Mouse (Mus musculus): Measurements from ENCODE around the gene Nipal4.
A peak's percentile ranks its signal among the peaks of the same experiment; 100 is the strongest.
"Not testable (repeated sequence)": the region's sequence is repeated elsewhere in the genome, so short reads cannot be mapped to it uniquely, and the experiment has no call there.

Nipal4 gene

DNA sequence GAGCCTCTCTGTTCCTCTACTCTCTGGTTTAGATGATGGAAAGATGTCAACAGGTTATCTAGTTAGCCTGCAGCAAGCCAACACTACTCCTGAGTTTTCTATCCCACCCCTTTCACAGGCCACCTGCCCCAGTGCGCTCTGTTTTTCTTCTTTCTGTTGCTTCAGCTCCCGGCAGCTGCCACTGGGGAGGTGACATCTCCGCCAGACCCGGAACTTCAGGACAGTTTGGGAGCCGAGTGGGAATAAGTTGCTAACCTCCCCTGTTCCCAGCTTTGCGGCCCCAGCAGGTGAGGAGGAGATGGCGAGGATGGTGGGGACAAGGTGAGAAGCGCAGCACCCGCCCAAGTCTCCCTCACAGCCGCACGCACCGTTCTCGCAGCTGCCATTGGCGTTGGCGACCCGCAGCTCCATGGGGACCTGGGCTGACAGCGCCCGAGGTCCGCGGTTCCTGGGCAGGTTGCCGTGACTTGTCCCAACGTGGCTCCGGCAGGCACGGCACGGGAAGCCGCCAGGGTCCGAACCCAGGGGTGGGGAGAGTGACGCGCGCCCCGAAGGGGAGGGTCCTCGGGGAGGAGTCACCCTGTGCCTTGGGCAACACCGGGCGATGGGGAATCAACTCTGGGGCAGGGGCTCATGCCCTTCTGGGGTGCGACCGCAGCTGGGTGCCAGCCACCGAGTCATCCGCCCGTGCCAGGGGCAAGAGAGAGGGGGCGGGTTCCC lies at the start of gene Nipal4:
Gene Nipal4 (minus strand): TSS at position 643 of the 720 bp plus-strand sequence.
- peak; percentile 29 to 35 for DNase-seq

DNA sequence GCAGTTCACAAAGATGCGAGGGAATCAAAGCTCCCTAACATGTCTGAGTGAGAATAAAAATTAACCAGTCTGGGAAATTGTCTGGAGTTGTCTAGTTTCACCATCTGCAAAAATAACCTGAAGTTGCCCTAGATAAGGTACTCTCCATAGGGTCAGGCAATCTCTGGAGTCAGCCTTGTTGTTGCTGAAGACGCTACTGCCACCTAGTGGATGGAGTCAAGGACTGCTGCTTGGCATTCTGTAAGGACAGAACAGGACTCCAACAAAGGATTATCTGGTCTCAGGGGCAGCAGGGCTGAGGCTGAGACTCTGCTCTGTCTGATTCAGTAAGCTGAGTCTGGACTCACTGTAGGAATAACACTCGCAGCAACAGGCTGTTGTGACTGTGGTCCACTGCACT lies 49.0 kb upstream of the Nipal4 start:
- DNase-seq: peak; percentile 79 to 87

DNA sequence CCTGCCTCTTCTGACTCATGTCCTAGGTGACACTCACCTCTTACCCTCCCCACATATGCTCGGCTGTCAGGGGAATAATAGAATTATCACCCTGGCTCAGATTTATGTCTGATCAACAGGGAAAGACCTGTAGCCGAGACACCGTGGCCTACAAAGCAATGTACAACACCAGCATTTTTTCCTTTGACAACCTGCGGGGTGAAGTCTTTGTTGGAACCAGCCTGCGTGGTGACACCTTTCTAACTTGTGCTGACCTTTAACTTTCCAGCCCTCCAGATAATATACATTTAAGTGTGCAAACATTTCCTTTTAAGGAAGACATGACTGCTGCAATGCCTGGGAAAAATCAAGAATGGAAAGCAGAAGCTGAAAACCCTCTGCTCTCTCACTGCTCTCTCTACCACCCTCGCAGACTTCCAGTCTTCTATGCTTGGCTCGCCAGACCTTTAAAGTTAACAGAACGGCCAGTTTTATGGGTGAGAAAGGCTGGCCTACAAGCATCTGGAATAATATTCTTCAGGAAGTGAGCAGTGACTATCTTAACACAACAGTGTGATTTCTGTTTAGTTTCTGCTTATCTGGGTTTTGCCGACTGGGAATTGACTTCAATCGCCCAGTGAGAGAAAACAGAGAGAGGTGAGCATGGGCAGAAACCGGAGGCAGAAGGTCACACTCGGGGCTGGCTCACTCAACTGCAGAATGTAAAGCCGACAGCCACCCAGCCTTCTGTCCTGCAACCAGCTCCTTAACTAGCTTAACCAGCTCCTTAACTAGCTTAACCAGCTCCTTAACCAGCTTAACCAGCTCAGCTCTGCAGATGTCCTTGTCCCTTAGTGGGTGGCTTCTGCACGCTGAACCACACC lies 48.3 kb upstream of the Nipal4 start:
- DNase-seq: no peak

DNA sequence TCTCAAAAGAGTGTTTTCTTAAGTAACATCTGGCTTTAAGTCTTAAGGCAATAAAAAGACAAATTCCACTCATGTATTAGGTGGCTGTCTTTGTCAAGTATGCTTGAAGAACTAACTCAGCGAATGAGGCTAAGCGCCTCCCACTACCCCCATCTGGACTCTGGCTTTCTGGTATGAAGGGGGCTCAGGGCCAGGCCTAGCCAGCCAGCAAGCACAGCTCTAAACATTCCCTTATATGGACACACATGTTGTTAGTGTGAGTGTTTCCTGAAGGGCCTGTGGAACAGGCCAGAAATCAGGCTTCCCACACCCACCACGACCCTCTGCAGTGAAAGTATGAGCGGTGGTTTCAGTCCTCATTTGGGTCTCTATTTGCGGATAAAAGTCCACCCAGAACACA lies 47.5 kb upstream of the Nipal4 start:
- no peak for DNase-seq

DNA sequence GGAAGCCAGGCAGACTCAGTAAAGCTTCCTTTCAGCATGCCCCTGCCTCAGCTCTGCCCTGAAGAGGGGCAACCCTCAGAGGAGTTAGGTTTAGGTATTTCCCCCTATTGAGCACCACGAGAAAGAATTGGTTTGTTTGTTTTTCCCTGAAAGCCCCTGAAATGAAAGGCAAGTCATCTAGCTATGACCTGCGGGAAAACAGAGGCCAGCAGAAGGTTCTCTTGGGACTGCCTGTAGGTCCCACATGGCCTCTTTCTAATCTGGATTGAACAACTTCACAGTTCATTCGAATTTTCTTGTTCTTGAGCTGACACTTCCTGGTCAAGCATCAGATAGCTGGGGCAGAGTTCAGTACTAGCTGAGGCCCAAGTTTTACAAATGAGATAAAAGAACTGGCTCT lies 45.5 kb upstream of the Nipal4 start:
- DNase-seq: no peak

DNA sequence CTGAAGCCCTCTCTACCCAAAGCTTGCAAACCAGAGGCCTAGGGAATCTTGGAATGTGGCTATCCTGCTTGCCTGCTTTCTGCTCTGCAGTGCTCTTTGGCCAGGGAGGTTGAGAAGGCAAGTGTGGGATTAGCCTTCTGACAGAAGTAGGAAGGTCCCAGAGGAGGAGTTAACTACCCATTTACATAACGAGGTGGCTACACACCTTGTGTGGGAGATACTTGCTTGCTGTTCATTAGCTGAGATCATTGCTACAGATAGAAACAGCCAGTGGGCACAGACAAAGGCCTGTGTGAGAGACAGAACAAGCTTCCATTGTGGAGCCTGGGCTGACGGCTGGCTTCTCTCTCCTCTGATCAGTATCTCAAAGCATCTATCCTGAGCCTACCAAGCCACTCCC lies 43.6 kb upstream of the Nipal4 start:
- DNase-seq: no peak

DNA sequence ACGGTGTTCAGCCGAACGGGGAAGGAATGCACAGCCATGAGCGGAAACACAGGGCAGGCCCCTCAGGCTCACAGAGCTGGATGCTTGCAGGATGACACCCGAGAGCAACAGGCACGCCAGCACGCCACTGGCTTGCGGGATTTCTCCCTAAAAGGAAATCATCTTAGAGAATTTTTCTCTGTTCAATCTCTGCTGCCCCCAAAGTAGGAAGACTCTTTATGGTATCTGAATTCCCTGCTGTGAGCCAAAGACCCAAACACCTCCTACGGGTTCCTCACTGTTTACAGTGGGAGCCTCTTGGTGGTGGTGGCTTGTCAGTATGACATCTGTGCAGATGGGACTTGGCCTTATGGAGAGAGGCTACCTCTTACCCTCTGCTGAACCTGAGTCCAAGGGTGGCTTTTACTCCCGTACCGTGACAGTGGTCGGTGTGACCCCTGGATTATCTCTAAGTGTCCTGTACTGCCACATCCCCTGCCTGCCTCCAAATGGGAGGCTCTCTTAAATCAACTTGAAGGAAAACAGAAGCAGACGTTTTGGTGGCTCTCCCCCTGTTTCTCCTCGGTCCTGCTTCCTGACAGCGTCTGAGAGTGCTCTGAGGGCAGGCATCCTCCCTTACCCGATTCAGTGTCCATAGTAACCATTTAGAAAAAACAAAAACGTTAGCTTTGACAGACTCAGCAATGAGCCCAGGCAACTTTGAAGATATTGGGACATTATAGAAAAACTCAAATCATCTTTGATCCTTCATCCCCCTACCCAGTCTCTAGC lies 39.5 kb upstream of the Nipal4 start:
- no peak for DNase-seq

DNA sequence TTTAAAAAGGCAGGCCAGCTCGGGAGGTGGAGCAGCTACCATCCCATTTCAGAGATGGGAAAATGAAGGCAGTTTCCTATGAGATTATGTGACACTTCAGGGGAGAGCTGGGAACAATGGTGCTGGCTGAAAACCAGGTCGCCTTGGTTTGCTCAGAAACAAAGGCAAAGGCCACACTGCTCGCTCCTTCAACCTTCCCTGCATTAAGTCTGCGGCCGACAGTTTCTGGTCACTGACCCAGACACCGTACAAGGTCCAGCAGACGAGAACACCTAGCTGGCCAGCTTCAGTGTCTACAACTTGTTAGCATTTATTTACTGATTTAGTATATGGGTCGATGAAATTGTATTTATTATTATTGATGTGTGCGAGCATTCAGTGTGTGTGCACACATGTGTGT lies 38.5 kb upstream of the Nipal4 start:
- no peak for DNase-seq

DNA sequence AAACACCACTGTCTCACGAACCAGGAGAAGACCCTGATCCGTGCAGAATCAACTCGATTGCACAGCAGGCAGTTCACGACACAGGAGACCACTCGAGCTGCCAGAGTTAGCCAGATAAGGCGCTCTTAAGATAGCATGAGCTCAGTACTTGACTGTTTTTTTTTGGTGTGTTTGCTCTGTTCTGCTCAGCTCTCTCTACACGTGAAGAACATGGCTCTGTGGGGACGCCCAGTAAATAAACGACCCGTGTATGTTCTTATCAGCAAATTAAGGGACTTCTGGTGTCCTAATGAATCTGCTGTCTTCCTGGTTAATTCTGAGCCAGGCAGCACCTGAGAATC lies 36.2 kb upstream of the Nipal4 start:
- no peak for DNase-seq

DNA sequence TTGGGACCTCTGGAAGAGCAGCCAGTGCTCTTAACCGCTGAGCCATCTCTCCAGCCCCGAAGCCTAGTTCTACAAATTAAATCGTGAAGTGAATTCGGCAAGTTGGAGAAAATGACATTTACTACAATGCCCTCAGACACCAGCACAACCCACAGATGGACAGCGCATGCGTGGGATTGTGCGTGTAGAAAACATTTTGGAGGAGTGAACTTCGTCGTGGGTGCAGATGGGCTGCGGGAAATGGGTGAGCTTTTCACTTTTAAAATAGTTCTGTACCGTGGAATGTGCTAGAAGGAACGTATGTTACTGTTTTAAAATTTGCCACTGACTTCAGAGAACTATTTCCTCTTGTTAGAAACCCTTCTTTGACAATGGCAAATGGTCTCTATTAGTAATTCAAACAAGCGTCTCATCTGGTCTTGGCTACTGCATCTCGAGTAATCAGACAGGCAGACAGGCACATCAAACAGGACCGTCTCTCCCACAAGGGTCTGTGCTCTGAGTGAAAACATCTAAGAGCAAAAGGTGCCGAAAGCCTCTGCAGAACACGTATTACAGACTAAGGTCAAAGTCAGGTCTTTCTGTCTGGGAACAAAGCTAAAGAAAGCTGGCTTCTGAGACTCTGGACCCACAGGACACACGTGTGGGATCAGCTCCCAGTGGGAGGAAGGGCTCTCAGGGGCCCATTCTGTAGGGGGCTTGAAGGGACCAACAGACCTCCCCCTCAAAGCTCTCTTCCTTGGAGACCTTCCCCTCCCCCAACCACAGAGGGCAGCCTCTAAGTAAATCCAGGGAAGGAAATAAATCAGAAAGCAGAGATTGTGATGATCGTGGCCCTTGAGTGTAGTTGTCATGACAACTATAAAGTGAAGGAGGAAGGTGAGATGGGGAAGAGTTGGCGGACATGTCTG lies 35.6 kb upstream of the Nipal4 start:
- no peak for DNase-seq

DNA sequence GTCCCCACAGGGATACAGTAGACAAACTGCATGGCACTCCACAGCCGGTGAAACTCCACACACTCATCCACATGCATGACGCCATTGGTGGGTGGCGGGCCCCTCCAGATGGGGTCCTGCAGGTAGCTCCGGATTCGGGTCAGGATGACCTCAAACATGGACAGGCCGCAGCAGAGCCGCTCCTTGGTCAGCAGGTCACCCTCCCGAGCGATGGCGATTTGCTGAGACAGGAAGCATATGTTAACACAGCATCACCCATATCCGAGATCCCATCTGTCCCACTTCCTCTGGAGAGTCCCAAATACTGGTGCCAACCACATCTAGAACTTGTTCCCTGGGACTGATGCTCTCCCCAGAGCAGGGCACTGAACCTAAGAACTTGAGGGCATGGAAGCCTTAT lies 34.4 kb upstream of the Nipal4 start:
- DNase-seq: peak; percentile 17 to 20

DNA sequence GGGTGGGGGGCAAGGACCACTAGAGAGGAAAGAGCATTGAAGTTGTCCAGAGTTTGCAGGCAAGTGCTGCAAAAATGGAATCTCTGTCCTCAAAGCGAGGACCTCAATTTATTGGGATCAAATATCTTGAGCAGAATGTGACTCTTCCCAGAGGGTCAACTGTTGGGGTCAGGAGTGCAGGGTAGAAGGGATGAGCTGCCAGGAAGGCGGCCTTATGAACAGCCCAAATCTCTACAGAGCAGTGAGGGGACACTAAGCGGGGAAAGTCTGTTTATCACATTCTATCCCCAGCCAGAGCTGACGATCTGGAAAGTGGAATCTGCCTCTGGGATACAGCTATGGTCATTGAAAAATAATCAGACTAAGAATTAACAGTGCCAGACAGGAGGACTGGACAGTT lies 27.9 kb upstream of the Nipal4 start:
- no peak for DNase-seq

DNA sequence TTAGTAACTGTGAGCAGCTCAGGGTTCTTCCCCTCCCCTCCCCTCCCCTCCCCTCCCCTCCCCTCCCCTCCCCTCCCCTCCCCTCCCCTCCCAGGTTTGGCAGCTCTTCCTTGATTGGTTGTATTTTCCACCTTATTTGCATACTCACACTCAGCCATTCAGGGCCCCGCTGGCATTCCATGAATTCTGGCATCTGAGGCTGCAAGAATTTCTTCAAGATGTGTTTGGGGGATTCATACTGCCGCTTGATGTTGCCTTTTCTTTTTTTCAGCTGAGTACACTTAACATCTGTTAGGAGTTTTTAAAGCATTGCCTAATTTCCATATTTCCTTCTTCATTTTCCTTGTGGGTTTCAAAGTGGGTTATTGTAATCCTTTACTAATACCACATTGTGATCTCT lies 22.0 kb upstream of the Nipal4 start:
- no peak for DNase-seq

DNA sequence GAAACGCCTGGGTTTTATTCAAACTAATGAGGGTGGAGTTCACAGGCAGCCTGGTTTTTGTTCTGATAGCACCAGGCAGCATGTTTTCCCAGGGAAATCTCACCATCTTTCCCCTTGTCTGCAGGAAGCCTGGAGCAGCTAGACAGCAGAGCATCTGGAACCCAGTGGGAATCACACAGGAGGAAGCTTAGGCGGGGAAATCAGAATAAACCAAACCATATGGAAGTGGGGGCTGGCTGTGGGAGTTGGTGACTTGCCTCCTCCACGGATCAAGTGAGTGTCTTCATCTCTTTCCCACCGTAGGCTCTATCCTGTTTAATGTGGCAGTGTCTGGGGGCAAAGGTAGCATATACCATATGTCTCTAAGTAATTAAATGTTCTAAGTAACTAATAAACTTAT lies 19.2 kb upstream of the Nipal4 start:
- DNase-seq: peak; percentile 17 to 37

DNA sequence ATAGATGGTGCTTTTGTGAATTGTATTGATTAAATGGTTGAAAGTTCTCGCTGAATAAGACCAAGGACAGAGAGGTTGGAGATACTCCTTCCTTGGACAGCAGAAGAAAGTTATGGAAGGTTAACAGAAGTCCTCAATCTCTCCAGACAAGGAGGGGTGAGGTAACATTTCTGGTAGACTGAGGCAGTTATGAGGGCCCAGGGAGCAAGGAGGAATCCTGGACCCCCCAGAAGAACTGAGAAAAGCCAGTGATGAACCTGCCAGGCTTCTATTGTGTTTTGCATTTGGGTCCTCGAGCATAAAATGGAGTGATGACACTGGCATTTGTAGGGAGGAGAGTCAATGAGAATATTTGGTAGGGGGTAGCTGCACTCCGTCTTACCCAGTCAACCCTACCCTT lies 18.6 kb upstream of the Nipal4 start:
- no peak for DNase-seq

DNA sequence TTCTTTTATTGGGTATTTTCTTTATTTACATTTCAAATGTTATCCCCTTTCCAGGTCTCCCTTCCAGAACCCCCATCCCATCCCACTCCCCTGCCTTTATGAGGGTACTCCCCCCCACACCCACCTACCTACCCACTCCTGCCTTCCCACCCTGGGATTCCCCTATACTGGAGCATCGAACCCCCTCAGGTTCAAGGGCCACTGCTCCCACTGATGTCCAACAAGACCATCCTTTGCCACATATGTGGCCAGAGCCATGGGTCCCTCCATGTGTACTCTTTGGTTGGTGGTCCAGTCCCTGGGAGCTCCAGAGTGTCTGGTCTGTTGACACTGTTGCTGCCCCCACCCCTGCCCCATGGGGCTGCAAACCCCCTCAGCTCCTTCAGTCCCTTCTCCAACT lies 15.7 kb upstream of the Nipal4 start:
- not testable (repeated sequence) for DNase-seq

DNA sequence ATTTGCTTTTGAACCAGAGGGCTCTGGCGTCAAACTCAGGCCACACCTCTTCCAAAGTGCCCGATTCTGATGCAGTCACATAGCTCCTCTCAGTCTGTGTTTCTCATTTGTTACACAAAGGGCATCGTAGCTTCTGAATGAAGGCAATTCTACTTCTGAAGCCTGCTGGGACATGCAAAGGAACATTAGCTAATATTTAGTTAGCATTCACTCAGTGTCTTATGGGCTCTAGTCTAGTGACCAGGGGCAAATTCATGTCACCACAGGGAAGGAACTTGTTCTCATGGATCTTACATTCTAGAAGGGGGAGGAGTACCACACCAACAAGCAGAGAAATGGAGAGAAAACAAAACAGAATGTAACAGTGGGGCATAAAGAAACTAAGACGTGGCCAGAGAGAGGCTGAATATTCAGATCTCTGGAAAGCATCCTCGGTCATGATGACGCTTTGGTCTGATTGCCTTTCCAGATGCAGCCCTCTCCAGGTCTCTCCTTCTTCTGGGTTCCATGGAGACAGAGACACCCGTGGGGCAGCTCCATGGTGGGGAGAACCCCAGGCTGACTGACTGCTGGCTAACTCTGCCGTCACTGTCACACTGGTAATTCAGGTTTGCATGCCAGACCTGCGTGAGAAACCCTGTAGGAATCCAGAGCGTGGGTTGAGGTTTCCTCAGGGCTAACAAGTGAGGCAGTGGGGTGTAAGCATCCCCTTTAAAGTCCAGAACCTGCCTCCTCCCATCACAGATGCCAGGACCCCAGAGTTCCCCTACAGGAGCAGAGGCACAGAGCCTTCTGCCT lies 11.1 kb upstream of the Nipal4 start:
- peak in 1 of 2 experiments; percentile 19 for DNase-seq

DNA sequence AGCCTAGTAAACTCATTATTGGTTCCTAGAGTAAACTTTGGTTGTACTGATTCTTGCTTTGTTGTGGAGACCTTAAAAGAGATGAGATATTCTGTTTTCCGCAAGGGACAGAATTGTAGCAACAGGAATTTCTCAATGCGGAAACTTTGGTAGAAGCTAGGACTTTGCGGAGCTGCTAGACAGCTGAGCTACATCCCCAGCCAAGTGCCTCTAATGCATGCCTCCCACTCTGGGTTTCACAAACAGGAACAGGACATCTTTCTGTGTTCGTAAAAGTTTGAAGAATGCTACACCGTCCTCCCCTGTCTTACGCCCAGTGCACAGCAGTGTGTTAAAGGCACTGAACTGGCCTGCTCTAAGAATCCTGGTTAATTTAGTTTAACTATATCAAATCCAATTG lies 9.8 kb upstream of the Nipal4 start:
- DNase-seq: no peak

DNA sequence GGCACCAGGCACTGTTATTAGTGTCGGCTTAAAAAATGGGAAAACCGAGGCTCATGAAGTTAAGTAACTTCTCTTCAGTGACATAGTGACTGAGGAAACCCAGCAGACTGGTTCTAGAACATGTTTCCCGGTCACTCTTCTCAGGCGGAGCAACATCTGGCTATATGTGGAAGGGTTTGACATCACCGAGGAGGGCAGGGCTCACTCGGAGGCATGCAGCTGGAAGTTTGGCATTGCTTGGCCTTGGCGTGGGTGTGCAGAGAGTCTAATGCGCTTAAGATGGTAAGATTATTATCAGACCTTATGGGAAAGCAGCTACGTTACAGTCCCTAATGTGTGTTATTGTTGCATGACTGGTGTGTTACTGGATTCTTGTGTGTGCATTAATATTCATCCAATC lies 5.8 kb upstream of the Nipal4 start:
- no peak for DNase-seq

DNA sequence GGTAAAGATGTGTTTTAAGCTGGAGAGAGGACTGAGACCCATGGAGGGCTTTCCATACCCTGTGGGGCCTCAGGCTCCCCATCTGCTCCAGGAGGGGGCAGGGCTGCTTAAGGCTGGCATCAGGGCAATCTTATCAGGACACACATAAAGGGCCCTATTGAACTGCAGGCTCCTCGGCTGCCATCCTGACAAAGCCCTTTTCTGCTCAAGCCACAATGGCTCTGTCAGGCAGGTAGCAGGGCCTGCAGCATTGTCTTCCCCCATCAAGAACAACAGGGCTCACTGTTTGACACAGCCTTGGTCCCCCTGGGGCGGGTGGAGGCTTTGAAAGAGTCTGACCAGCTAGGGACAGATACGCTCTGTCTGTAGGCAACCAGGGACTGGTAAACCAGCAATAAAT lies 3.6 kb upstream of the Nipal4 start:
- DNase-seq: peak in 1 of 2 experiments; percentile 10

DNA sequence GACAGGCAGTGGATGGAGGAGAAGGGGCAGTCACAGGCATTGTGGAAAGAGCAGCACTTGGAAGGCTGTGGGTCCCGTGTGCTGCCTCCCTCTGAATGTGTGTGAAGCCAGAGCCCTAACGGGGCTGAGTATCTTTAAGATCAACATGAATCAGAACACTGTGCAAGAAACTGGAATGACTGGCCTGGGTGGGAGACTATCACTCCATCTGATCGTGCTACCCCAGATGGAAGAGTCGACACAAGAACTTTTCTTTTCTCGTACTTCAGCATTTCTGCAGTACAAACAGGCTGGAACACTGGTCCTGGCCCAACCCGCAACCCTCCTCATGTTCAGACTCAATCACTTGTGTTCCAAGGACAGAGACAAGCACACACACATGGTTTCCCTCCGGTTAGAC lies 2.2 kb upstream of the Nipal4 start:
- no peak for DNase-seq

DNA sequence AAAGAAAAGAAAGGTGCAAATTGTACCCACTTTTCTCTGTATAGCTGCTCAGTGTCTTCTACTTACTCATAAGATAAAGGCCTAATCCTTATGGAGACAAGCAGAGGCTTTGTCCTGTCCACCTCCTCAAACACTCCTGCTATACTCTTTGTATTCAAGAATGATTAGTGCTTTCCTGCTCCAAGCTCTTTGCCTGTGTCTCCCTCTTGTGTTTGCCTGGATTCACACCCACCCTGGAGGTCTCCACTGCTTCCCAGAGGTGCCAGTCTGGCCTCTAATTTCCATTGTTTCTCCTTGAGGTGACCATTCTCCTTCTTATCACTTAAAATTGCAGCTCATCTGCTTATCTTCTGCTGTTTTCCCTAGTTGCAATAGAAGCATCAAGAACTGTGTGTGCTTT lies 8.8 kb downstream of the Nipal4 start:
- DNase-seq: no peak
